Mouse (Mus musculus): Measurements from ENCODE around the gene Cacna1d. TPM values are rescaled to one million over a fixed set of nuclear protein-coding genes. Genes with fewer than 3 reads are reported as not detected.

Cacna1d gene
- total RNA-seq, 2 experiments from 2014 or later, result 3.7 to 3.9 TPM

GRCm38 (mm10) chr14:30172821-30173755 lies 318.2 kb downstream of the Cacna1d start:
- ATAC-seq (ENCODE audit: poor library complexity, severe bottlenecking), result no peak

DNA sequence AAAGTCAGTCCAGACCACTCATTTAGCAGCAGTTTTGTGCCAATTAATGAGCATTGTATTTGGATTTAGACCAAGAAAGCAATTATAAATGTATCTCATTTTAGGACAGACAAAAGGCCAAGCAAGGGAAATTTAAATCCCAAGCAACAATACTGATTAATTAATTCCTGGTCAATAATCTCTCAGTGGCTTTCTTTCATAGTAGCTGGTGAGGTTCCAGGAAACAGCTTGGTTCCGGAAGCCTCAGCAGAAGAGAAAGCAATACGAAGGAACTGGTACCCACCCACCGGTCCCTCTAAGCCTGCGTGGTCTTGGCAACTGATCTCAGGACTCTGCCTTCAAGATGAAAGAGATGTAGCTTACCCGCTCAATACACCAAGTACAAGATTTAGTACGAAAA lies 319.7 kb downstream of the Cacna1d start:
- ATAC-seq (ENCODE audit: poor library complexity, severe bottlenecking), result no peak

GRCm38 (mm10) chr14:30171008-30171407 lies 320.2 kb downstream of the Cacna1d start:
- ATAC-seq (ENCODE audit: poor library complexity, severe bottlenecking), result no peak

DNA sequence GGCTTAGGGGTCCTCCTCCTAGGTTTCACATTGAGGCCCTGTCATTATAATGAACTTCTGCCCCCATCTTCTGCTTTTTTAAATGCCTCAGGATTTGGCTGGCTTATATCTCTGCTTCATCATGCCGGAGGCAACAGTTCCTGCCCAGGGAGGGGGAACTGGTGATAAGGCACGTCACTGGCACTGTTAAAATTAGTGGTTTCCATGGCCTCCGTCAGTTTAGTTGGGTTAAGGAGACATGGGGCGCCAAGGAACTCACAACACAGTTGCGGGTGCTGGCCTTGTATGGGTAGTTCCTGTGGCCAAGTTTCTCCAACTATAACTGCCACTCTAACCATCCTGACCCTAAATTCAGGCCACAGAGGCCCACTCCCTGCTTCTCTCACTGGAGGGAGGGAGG lies 321.8 kb downstream of the Cacna1d start:
- ATAC-seq (ENCODE audit: poor library complexity, severe bottlenecking), result peak; percentile 40

DNA sequence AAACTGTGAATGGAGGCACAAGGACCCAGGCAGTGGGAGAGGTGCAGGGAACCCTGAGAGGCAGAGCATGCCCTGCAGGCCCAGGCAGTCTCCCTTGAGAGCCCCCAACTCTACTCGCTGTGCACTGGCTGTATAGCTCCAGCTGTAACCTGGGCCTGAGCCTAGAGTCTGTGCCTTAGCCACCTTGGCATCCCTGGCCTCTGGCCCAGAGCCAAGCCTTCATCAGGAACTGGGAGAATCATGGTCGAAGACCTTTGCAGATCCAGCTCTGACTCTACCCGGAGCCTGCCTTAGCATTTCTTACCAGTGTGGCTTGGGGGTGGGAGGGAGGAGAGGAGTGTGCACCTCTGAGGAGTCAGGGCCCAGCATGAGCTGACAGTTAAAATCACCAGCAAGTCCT lies 322.4 kb downstream of the Cacna1d start:
- no peak for ATAC-seq (ENCODE audit: poor library complexity, severe bottlenecking)

DNA sequence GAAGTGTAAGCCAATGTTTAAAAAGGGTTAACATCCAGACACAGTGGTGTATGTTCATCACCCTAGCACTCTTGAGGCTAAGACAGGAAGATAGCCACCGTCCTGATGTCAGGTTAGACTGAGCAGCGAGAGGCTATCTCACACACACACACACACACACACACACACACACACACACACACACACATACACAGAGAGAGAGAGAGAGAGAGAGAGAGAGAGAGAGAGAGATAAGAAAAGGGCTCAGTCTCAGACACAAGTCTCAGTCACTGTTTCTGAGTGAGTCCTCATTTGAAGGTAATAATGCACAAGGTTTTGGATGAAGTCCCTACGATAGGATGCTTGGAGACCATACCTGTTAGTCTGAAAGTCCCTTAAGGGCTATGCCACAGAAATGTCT lies 322.9 kb downstream of the Cacna1d start:
- ATAC-seq (ENCODE audit: poor library complexity, severe bottlenecking), result no peak

GRCm38 (mm10) chr14:30167606-30168005 lies 323.6 kb downstream of the Cacna1d start:
- no peak for ATAC-seq (ENCODE audit: poor library complexity, severe bottlenecking)

DNA sequence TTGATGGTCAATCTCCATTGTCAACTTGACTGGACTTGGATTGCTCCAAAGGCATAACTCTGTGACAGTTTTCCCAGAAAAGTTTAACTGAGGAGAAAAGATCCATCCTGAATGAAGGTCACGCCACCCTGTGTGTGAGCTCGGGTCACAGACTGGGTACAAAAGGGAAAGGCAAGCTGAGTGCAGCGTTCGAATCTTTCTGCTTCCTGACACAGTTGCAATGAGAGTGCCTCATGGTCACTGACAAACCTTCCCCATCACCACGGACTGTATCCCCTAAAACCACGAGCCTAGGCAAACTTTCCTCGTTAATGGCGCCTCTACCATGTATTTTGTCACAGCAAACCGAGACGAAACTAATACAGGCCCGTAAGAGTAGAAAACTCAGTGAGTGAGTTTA lies 325.2 kb downstream of the Cacna1d start:
- no peak for ATAC-seq (ENCODE audit: poor library complexity, severe bottlenecking)

- no peak for ATAC-seq (ENCODE audit: poor library complexity, severe bottlenecking)
Measured at GRCm38 (mm10) chr14:30163733-30164708, 327.2 kb downstream of the Cacna1d start.

GRCm38 (mm10) chr14:30147774-30148173 lies 343.5 kb downstream of the Cacna1d start:
- no peak for ATAC-seq (ENCODE audit: poor library complexity, severe bottlenecking)

- no peak for ATAC-seq (ENCODE audit: poor library complexity, severe bottlenecking)
Measured at GRCm38 (mm10) chr14:30138379-30138964, 352.8 kb downstream of the Cacna1d start.

DNA sequence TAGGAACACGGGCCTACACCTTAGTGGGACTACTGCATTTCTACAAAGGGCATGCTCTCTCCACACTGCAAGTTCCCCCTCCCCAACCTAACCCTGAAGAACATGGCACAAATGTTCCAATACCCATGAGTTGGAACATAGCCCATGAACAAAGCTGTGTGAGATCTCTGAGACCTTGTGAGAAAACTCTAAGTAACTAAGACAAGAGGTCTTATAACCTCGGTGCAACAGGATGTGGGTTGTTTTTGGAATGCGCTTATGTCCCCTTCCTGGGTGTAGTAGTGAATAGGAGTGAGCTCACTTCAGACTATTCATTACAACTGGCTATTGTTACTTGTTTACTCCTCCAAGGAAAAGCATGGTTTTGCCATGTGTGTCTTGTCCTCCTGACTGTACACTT lies 353.3 kb downstream of the Cacna1d start:
- no peak for ATAC-seq (ENCODE audit: poor library complexity, severe bottlenecking)

DNA sequence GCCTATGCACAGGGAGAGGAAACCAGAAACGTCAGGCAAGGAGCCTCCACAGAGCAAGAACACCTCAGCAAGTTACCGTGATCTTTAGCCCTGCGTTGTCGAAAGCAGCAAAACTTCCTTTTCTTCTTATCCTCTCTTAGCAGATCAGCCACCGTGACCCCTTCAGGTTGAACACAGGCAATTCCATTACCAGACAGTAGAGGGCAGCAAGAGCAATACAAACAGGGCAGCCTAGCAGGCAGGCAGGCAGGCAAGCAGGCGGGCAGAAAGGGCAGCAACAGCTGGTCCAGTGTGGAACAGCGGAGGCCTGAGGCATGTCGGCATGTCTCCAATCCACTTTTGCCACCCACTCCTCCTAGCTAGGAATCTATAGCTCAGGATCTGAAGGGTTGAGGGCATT lies 354.3 kb downstream of the Cacna1d start:
- peak; percentile 97 for ATAC-seq (ENCODE audit: poor library complexity, severe bottlenecking)

DNA sequence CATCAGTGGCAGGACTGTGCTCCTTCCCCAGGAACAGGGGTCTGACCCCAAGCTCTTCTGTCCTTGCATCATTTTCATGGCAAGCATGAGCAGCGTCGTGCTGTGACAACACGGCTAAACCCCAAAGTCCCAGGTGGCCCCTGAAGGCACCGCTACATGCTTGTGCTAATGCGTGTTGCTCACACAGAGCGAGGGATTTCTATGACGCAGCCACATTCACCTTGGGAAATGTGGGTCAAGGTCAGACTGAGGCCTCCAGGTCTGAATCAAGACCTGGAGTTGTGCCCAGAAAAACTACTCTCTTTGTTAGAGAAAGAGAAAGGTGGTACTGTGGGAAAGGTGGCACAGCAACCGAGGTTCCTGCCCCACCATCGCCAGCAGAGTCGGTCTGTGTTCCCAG lies 355.9 kb downstream of the Cacna1d start:
- no peak for ATAC-seq (ENCODE audit: poor library complexity, severe bottlenecking)

GRCm38 (mm10) chr14:30133684-30134083 lies 357.6 kb downstream of the Cacna1d start:
- ATAC-seq (ENCODE audit: poor library complexity, severe bottlenecking), result no peak

DNA sequence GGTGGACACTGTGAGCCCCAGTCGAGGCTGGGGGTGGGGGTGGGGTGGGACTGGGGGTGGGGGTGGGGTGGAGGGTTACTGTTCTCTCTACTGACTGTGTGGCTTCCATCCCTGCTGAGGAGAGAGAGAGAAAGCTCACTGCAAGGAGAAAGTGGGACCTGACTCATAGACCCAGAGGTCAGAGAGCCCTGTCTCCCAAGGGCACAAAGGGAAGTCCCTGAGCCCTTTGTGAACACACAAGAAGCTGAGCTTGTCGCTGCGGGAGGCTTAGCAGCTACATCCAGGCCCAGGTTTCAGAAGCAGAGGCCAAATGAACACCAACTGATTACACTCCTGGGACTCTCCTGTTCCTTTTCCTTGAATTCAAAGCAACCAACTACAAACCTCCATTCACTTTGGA lies 360.0 kb downstream of the Cacna1d start:
- no peak for ATAC-seq (ENCODE audit: poor library complexity, severe bottlenecking)

- ATAC-seq (ENCODE audit: poor library complexity, severe bottlenecking), result no peak
Measured at GRCm38 (mm10) chr14:30130092-30130491, 361.2 kb downstream of the Cacna1d start.

DNA sequence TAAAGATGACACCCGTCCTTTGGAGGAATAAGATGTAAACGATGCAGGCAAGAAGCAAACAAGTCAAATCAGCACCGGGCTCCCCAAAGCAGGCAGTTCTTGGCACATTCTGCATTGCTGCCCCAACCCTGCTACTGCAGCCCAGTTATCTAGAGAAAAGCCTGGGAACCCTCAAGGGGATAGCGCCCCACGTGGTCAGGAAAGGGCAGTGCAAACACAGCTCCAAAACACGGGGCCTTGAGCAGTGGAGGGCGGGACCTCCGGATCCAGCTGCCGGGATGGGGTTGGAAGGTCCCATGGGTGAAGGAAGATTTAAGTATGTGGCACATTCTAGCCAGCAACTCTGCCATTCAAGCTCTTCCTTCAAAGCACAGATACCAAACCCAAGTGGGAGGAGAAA lies 361.9 kb downstream of the Cacna1d start:
- ATAC-seq (ENCODE audit: poor library complexity, severe bottlenecking), result no peak

DNA sequence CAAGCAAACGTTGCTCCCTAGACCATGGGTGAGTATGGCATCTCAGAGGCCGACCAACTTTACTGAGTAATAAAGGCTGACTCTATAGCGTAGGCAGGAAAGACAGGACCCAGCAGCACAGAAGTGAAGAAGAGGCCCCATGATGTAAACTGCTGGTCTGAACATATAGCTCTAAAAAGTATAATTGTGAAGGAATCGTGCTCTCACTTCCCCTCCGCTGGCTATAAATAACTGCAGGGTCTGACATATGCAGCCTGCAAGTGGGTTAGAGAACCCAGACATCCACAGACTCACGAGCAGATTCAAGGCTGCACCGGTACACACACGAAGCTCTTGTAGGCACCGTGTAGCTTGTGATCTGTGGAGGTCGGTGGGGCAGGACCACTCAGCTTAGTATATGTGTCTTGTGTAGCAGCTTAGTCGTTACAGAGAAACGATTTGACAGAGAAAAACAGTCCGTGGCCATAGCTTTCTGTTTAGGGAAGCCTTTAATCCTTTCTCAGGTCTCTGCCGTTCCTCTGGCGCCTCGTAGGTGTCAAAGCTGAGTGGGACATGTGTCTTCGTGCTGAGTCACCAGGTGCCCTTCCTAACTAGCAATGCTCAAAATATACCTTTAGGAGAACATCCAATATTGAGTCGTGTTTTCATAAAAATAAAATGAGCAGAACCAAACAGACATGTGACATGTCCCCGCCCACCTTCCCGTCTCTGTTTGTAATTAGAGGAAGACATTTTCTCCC lies 366.1 kb downstream of the Cacna1d start:
- ATAC-seq (ENCODE audit: poor library complexity, severe bottlenecking), result peak; percentile 82

DNA sequence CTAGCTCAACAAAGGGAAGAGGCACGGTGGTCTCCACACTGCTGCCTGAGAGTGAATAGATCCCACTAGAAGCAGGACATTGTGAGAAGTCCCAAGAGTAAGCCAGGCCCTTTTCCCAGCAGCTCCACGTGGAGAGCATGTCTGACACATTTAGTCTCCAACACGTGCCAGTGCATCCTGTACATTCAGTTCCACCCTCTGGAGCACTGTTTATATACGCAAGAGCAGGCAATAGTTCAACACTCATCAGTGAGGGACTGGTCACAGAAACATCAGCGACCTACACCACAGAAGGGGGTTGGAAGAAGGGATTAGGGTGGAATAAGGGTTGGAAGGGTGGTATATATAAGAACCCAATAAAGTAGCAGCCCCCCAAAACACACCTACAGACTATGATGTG lies 371.2 kb downstream of the Cacna1d start:
- ATAC-seq (ENCODE audit: poor library complexity, severe bottlenecking), result no peak
